Mouse (Mus musculus) mouse embryonic stem cell (cell line): ENCODE measurements around the gene Clcf1.
"Not testable (repeated sequence)": the region's sequence is repeated elsewhere in the genome, so short reads cannot be mapped to it uniquely, and the experiment has no call there.

ENCODE experiments used
- in situ Hi-C, 2 experiments: fragments of 300-500 bp; cut with MboI; formaldehyde crosslinking; loops; 1 replicate in 1 of 2; 3 replicates in 1 of 2; pipeline ENCODE4 v1.14.3; 2019 to 2020; ENCODE audit warnings: low sequenced_read_pairs in 2 of 2, low pct_unique_long_range_greater_than_20kb in 1 of 2, mixed read lengths in 1 of 2; ENCODE audit not compliant: unreplicated experiment in 1 of 2

Clcf1 gene

GRCm38 (mm10) chr19:4231253-4232185, 17.5 kb downstream of the Clcf1 start, which contains the start of gene Pold4:
Gene Pold4 (plus strand): TSS chr19:4231899.
- in situ Hi-C loops, result no loop called here

DNA sequence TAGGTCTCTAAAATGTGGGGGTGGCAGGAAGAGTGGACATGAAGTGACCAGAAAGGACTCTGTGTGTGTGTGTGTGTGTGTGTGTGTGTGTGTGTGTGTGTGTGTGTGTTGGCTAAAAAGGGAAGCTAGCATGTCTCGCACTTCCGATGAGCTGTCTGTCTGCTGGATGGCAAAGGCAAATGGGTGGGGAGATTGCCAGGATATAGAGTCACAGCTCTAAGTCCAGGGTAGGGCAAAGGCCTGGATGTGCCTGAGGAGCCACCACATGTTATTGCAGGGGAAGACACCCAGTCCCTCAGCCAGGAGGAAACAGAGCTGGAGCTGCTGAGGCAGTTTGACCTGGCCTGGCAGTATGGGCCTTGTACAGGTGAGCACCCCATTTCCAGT, 18.1 kb downstream of the Clcf1 start:
- in situ Hi-C loops, result no loop called here

GRCm38 (mm10) chr19:4232651-4233050, 18.6 kb downstream of the Clcf1 start:
- in situ Hi-C loops, result no loop called here

DNA sequence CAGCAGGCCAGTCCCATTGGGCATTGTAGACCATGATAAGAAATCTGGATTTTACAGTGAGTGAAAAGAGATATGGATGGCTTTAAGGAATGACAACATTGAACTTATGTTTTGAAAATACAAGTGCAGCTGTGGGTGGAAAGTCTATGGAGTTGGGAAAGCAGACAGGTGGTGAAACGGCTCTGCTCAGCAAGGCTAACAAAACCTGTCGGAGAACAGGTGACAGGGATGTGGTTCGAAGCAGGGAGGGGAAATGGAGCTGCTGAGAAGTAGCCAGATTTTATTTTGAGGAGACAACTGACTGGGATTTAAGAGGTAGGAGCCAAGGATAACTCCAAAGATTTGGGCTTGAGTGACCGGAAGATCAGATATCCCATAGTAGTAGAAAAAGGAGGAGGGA, 20.5 kb downstream of the Clcf1 start:
- in situ Hi-C loops, result no loop called here

GRCm38 (mm10) chr19:4240247-4240668, 26.2 kb downstream of the Clcf1 start:
- in situ Hi-C loops, result loop anchor here in 1 of 2 experiments (5.0 kb wide), 1 partner anchor 33 kb away; no protein-coding TSS in a partner anchor

GRCm38 (mm10) chr19:4242416-4242815, 28.4 kb downstream of the Clcf1 start:
- in situ Hi-C loops, result loop anchor here in 1 of 2 experiments (5.0 kb wide), 1 partner anchor 35 kb away; no protein-coding TSS in a partner anchor

GRCm38 (mm10) chr19:4244775-4245174, 30.7 kb downstream of the Clcf1 start:
- in situ Hi-C loops, result loop anchor here in 1 of 2 experiments (5.0 kb wide), 1 partner anchor 37 kb away; no protein-coding TSS in a partner anchor

DNA sequence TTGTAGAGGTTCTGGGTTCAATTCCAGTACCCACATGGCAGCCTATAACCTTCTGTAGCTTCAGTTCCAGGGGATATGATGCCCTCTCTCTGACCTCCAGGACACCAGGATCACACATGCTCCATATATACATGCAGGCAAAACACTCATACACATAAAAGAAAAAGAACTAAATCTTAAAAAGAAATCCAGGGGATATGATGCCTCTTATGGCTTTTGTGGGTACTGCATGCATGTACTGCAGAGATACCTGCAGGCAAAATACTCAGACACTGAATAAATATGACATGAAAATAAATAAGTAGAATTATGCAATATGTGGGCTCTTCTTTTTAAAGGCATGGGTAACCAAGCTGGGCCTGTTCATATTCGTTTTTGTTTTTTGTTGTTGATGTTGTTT, 33.0 kb downstream of the Clcf1 start:
- in situ Hi-C loops, result no loop called here

GRCm38 (mm10) chr19:4248683-4249082, 34.6 kb downstream of the Clcf1 start:
- in situ Hi-C loops, result not testable (repeated sequence)

DNA sequence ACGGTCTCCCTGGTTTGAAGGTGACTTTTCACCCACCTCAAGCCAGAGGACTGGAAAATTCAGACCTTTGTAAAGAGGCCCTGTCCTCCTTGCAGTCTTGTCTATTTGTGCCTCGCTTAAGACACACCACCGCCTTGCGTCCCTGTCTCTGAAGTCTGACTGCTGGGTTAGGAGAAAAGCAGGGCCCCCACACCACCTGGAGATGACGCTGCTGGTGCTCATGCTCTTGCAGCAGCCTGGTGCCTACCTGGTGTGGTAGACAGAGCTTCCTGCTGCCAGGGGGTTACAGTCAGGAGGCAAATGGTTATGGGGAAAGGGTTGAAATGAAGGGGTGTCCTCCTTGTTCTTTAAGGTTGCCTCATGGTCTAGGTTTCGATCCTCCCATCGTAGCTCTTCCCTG, 40.2 kb downstream of the Clcf1 start:
- in situ Hi-C loops, result no loop called here

GRCm38 (mm10) chr19:4255583-4256162, 41.6 kb downstream of the Clcf1 start:
- in situ Hi-C loops, result loop anchor here (5.0 kb wide), 1 partner anchor 57 kb away; no protein-coding TSS in a partner anchor

- in situ Hi-C loops, result loop anchor here (5.0 kb wide), 1 partner anchor 55 kb away; no protein-coding TSS in a partner anchor
Observed at GRCm38 (mm10) chr19:4257216-4257896, 43.3 kb downstream of the Clcf1 start.

DNA sequence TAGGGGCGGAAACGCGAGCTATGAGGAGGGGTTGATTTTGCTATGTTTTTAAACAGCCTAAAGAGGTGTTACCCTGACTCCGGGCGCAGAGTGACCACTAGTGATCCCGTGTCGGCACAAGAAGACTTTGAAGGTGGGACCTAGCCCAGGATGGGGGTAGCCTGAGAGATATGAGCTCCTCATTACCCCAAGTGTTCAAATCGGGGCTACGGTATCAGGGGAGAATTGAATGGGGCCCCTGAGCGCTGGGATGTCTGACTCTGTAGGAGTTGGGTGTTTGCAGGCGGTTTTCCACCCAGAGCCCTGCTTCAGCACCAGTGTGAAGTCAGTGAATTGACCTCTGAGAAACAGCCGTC, 43.8 kb downstream of the Clcf1 start:
- in situ Hi-C loops, result loop anchor here (5.0 kb wide), 1 partner anchor 54 kb away; no protein-coding TSS in a partner anchor

DNA sequence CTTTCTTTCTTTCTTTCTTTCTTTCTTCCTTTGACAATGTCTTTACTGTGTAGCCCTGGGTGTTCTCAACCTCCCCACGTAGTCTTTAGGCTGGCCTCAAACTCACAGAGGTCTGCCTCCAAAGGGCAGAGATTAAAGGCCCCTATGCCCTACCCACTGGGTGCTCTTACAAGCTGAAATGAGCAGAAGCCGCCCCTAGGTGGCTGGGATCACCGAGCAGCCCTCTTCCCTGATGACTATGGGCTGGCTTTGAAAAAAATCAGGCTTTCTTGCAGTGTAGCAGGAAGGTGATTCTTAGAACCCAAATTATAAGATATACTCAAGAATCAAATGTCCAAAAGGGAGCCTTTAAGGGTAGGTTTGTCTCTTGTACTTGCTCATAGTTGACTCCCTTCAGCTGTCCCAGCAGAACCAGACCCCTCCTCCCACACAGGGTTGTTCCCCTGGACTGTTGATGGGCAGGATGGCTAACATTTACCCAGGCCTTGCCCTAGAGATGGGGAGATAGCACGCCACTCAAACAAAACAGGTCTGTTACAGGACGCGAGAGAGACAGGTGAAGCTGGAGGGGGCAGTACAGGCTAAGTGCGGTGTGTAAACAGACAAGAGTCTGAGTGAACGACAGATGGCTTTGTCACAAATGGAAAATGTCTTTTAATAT, 47.1 kb downstream of the Clcf1 start:
- in situ Hi-C loops, result no loop called here

GRCm38 (mm10) chr19:4262756-4263155, 48.7 kb downstream of the Clcf1 start:
- in situ Hi-C loops, result no loop called here

DNA sequence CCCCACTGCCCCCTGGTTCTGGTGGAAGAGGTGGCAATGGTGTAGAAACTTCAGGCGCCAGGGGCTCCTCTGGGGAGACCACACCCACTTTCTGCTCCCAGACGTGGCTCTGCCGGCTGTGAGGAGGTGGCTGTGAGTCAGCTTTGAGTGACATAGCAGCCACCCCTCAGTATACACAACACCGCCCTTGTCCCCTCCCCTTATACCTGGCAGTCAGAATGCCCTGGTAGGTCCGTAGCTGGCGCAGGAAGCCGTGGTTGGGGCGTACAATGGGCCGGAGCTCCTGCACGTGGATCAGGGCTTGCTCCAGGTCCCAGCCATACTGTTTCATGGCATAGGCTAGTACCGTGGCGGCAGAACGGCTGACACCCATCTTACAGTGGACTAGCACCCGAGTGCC, 49.7 kb downstream of the Clcf1 start:
- in situ Hi-C loops, result no loop called here

DNA sequence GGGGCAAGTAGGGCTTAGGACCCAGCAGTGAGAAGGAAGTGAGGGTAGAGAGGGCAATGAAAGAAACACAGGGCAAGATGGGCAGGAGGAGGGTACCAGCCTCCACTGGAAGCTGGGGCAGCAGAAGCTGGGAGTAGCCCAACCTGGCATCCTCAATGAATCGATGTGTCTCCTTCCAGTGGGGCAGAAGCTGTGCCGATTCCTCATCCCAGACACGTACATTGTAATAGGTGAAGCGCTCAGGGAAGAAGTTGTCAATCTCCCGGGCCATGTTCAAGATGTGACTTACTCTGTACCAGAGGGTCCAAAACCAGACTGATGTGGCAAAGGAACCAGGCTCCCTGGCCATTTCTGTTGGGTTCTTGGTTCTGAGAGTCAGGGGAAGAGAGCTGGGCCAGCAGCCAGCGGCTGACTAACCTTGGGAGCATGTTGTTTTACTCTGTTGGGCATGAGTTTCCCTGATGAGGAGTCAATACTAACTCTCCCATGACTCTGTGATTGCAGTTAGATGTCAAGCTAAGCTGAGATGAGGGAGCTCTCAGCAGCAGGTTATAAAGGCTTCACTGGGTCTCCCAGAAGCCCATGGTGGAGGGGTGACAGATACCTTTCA, 50.2 kb downstream of the Clcf1 start:
- in situ Hi-C loops, result no loop called here

GRCm38 (mm10) chr19:4265956-4266355, 51.9 kb downstream of the Clcf1 start:
- in situ Hi-C loops, result no loop called here
